Mouse (Mus musculus) cortical plate, adult 2 months (tissue): Measurements from ENCODE around the gene Spink4. TPM values are rescaled to one million over a fixed set of nuclear protein-coding genes. Genes with fewer than 3 reads are reported as not detected.

Experiments used
- H3K27ac ChIP-seq: fragments of 200-500 bp; 2 replicates; pipeline ENCODE4 v1.5.1; 2012; ENCODE audit warnings: low read length, control low read depth, inconsistent platforms; ENCODE audit not compliant: insufficient read depth
- H3K4me1 ChIP-seq: fragments of 200-500 bp; 2 replicates; pipeline ENCODE4 v1.6.1; 2011; ENCODE audit warnings: low read length; ENCODE audit not compliant: control insufficient read depth, insufficient read depth
- H3K4me3 ChIP-seq: fragments of 200-500 bp; 2 replicates; pipeline ENCODE4 v1.5.1; 2011; ENCODE audit warnings: mild to moderate bottlenecking, low read length, control low read depth; ENCODE audit not compliant: insufficient read depth
- CTCF ChIP-seq: fragments of 200-500 bp; IDR thresholded peaks from 2 replicates; pipeline ENCODE4 v1.5.1; 2011; ENCODE audit warnings: mild to moderate bottlenecking, control low read depth, low read length; ENCODE audit not compliant: insufficient read depth; ENCODE audit errors: extremely low read depth
- POLR2A ChIP-seq: fragments of 200-500 bp; IDR thresholded peaks from 2 replicates; pipeline ENCODE4 v1.6.1; 2011; ENCODE audit warnings: mild to moderate bottlenecking, low read length, control low read depth; ENCODE audit not compliant: insufficient read depth; ENCODE audit errors: extremely low read depth
- polyA plus RNA-seq: library from polyadenylated mRNA; depleted of rRNA; stranded (reverse); fragments of >200 nt; gene quantifications from 2 replicates; pipeline ENCODE4 v1.2.3, GENCODE M21; 2012; rRNA removed

The Spink4 gene
- 0.73 TPM in 1 of 2 replicates, not detected in the other for polyA plus RNA-seq

- TF ChIP-seq CTCF (no peak), POLR2A (no peak)
- H3K4me3 ChIP-seq, result no peak within 1 kb of the TSS
- H3K4me1 ChIP-seq, result peaks cover 4% of the 10 kb centered on the region
- no peak within 1 kb of the TSS; the same call in 1 of the 2 replicates for H3K27ac ChIP-seq
Observed at GRCm38 (mm10) chr4:40919785-40920184, at the start of gene Spink4. Spink4 (plus strand) TSS chr4:40920052.

DNA sequence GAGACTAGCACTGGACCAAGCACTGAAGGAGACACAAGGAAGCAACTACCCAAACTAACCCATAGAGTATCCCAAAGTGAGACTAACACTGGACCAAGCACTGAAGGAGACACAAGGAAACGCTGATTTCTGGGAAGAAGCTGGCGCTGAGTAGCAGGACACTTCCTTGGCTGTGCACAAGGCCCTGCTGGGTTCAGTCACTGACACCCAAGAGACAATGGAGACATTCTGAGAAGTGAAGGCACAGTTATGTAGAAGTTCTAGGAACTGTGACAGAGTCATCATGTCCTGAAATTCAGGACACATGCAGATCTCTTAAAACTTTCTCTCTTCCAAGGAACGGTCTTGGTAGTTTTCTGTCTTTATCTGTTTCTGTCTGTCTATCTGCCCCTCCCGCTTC is 49.6 kb upstream of the Spink4 start:
- Histone ChIP-seq H3K4me3 (no peak overlapping the region), H3K4me1 (peaks cover 4% of the 10 kb centered on the region; the same call in 1 of the 2 replicates), H3K27ac (no peak overlapping the region)
- TF ChIP-seq POLR2A, result no peak

GRCm38 (mm10) chr4:40872129-40872528 is 47.7 kb upstream of the Spink4 start:
- TF ChIP-seq CTCF, result no peak
- H3K27ac ChIP-seq, result no peak overlapping the region
- no peak overlapping the region for H3K4me3 ChIP-seq
- H3K4me1 ChIP-seq, result peaks cover 4% of the 10 kb centered on the region; the same call in 1 of the 2 replicates

- H3K27ac ChIP-seq, result no peak overlapping the region
- no peak overlapping the region for H3K4me3 ChIP-seq
- TF ChIP-seq POLR2A (no peak), CTCF (no peak)
- H3K4me1 ChIP-seq, result peaks cover 4% of the 10 kb centered on the region; the same call in 1 of the 2 replicates
Observed at GRCm38 (mm10) chr4:40873320-40873719, 46.5 kb upstream of the Spink4 start.

- no peak overlapping the region for H3K4me3 ChIP-seq
- no peak for TF ChIP-seq CTCF
- H3K27ac ChIP-seq, result no peak overlapping the region
Observed at GRCm38 (mm10) chr4:40874151-40874600, 45.7 kb upstream of the Spink4 start.

GRCm38 (mm10) chr4:40874794-40875552 is 44.9 kb upstream of the Spink4 start:
- Histone ChIP-seq H3K27ac (no peak overlapping the region), H3K4me3 (no peak overlapping the region), H3K4me1 (peaks cover 2% of the 10 kb centered on the region; the same call in 1 of the 2 replicates)
- TF ChIP-seq CTCF (no peak), POLR2A (no peak)

More at GRCm38 (mm10) chr4:40874151-40874600, 45.7 kb upstream of the Spink4 start:
- H3K4me1 ChIP-seq, result peaks cover 2% of the 10 kb centered on the region; the same call in 1 of the 2 replicates

DNA sequence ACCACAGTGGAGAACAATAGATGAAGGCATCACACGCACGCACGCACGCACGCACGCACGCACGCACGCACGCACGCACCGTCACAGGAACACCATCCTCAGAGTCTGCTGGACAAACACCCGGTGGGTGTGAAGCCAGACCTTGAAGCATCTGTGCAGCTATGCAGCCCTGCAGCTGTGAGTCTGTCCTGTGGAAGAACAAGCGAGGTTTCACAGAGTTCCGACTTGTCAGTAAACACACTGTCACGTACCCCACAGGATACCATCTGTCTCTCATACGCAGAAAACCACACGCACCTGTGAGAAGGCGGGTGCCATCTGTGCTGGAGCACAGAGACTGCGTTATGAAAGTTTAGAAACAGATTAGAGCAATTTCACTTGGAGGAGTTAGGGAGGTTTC is 44.0 kb upstream of the Spink4 start:
- H3K4me3 ChIP-seq, result no peak overlapping the region
- TF ChIP-seq CTCF, result no peak
- TF ChIP-seq POLR2A, result no peak
- H3K4me1 ChIP-seq, result peaks cover 2% of the 10 kb centered on the region; the same call in 1 of the 2 replicates
- no peak overlapping the region; the same call in 1 of the 2 replicates for H3K27ac ChIP-seq

- peaks cover 2% of the 10 kb centered on the region; the same call in 1 of the 2 replicates for H3K4me1 ChIP-seq
- no peak overlapping the region for H3K4me3 ChIP-seq
- no peak for TF ChIP-seq POLR2A
- TF ChIP-seq CTCF, result no peak
- H3K27ac ChIP-seq, result no peak overlapping the region
Observed at GRCm38 (mm10) chr4:40876814-40877371, 43.0 kb upstream of the Spink4 start.

- H3K27ac ChIP-seq, result no peak overlapping the region
- H3K4me3 ChIP-seq, result no peak overlapping the region
- TF ChIP-seq POLR2A (no peak), CTCF (no peak)
- peaks cover 2% of the 10 kb centered on the region; the same call in 1 of the 2 replicates for H3K4me1 ChIP-seq
Observed at GRCm38 (mm10) chr4:40877528-40877927, 42.3 kb upstream of the Spink4 start.

DNA sequence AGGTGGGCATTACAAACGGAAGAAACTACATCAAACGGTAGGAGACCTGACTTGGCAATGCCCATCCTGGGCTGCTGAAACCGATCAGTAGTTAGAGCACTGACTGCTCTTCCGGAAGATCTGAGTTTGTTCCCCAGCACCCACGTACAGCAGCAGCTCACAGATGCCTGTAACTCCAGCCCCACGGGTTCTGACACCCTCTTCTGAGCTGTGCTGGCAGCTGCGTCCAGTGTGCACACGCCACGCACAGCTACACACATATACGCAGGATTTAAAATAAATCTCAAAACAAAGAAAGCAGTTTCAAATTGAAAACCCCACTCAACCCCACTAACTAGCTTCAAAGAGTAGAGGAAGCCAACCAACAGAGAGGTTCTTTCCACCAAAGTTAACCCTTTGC is 36.7 kb upstream of the Spink4 start:
- Histone ChIP-seq H3K4me1 (peaks cover 2% of the 10 kb centered on the region; the same call in 1 of the 2 replicates), H3K4me3 (no peak overlapping the region), H3K27ac (no peak overlapping the region)
- TF ChIP-seq CTCF, result no peak
- no peak for TF ChIP-seq POLR2A
